Mouse (Mus musculus) testis, adult 2 months (tissue): Measurements from ENCODE around the gene Creb3l4.

ENCODE experiments used
- CTCF ChIP-seq: fragments of 200-500 bp; IDR thresholded peaks from 2 replicates; pipeline ENCODE4 v1.5.1; 2012; ENCODE audit warnings: low read depth, mild to moderate bottlenecking, inconsistent platforms, low read length, moderate library complexity; ENCODE audit not compliant: control insufficient read depth, insufficient read depth, insufficient replicate concordance
- POLR2A ChIP-seq: fragments of 200-500 bp; IDR thresholded peaks from 2 replicates; pipeline ENCODE4 v1.6.1; 2012; ENCODE audit warnings: low read depth, mild to moderate bottlenecking, inconsistent platforms, low read length, moderate library complexity; ENCODE audit not compliant: control insufficient read depth

DNA sequence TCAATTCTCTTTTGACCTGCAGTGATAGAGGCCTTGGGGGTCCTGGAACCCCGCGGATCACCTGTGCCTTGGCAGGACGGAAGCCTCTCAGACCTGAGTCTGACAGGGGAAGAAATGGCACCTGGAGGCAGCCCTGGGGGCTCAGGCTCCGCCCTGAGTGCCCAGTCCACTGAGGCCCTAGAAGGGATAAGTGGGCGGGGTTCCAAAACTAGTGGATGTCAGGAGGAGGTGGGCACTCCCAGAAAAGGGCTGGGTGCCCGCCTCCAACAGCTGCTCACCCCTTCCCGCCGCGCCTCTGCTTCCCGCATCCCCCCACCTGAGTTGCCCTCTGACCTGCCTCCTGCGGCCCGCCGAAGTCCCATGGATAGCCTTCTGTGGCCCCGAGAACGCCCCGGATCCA lies 33.5 kb upstream of the Creb3l4 start:
- TF ChIP-seq CTCF, result no peak
- TF ChIP-seq POLR2A, result no peak
